Mouse (Mus musculus) stomach, postnatal 0 days (tissue): ENCODE results near the gene Usp46. TPM values are rescaled to one million over a fixed set of nuclear protein-coding genes. Genes with fewer than 3 reads are reported as not detected.

Experiments used
- ATAC-seq: fragments of 200-750 bp; cut with Nextera tagmentation; 2 replicates; pipeline ENCODE4 v1.8.0; 2017; ENCODE audit not compliant: low FRiP score, low TSS enrichment
- DNase-seq: peaks from one replicate; pipeline ENCODE4 v3.0.0-alpha.2; 2016; ENCODE audit warnings: low spot score
- H3K27ac ChIP-seq: fragments of 300-500 bp; sonication (generic); replicated peaks from 2 replicates; pipeline ENCODE4 v1.5.1; 2014; ENCODE audit warnings: mild to moderate bottlenecking, control low read depth
- H3K27me3 ChIP-seq: fragments of 300-500 bp; sonication (generic); 2 replicates; pipeline ENCODE4 v1.6.1; 2014; ENCODE audit warnings: low read length; ENCODE audit not compliant: control insufficient read depth, insufficient read depth
- H3K36me3 ChIP-seq: fragments of 300-500 bp; sonication (generic); 2 replicates; pipeline ENCODE4 v1.6.1; 2014; ENCODE audit warnings: low read length, mixed read lengths; ENCODE audit not compliant: control insufficient read depth, insufficient read depth
- H3K4me1 ChIP-seq: fragments of 300-500 bp; sonication (generic); replicated peaks from 2 replicates; pipeline ENCODE4 v1.6.1; 2014; ENCODE audit warnings: antibody characterized with exemption; ENCODE audit not compliant: control insufficient read depth, insufficient read depth
- H3K4me2 ChIP-seq: fragments of 300-500 bp; sonication (generic); replicated peaks from 2 replicates; pipeline ENCODE4 v1.6.1; 2014; ENCODE audit warnings: low read depth, mild to moderate bottlenecking, control low read depth, moderate library complexity
- H3K4me3 ChIP-seq: fragments of 300-500 bp; sonication (generic); 2 replicates; pipeline ENCODE4 v1.5.1; 2014; ENCODE audit warnings: low read depth, low read length, control low read depth
- H3K9ac ChIP-seq: fragments of 300-500 bp; sonication (generic); 2 replicates; pipeline ENCODE4 v1.6.1; 2014; ENCODE audit warnings: mild to moderate bottlenecking, low read length, control low read depth, mixed read lengths
- H3K9me3 ChIP-seq: fragments of 300-500 bp; sonication (generic); 2 replicates; pipeline ENCODE4 v1.6.1; 2016; ENCODE audit warnings: low read length; ENCODE audit not compliant: control insufficient read depth
- CTCF ChIP-seq: IDR thresholded peaks from 2 replicates; pipeline ENCODE4 v1.5.1; 2016; ENCODE audit warnings: antibody characterized with exemption, low read depth, mild to moderate bottlenecking, moderate library complexity
- EP300 ChIP-seq: optimal IDR thresholded peaks from 2 replicates; pipeline ENCODE3; 2016; ENCODE audit warnings: antibody characterized with exemption
- WGBS: fragments of 180-500 bp; shearing (Covaris S2); extraction: QIAGEN DNeasy Blood & Tissue Kit; methylation state at CpG from one replicate; pipeline ENCODE4 v1.1.7; 2014; 5-methylcytosine and 5-hydroxymethylcytosine counted together
- polyA plus RNA-seq: library from polyadenylated mRNA; unstranded; fragments of >200 nt; fragmentation: Nextera tagmentation; extraction: Ambion mirVana; gene quantifications from 2 replicates; pipeline ENCODE4 v1.2.1, GENCODE M21; 2015

Gene Usp46
- polyA plus RNA-seq, 1 experiment from 2014 or later, result 20.0 TPM

DNA sequence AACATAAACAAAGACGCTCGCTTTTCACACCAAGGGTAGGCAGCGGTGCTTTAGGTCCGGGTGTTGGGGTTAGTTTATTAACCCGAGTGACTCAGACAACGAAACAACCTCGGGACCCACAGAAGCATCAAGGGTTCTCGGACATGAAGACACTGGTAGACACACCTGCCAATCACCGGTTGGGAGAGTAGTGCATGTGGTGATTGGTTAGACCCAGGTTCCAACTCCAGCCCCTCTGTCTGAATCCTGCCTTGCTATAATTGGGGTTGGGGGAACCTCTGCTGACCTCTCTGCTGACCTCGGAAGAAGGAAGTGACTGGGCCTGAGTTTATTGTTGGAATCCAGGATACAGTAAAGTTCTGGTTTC, 29.6 kb upstream of the Usp46 start:
- Histone ChIP-seq H3K36me3 (0 out of 2 replicates have a peak, but pooled peaks cover 3% of the 10 kb centered on the region), H3K4me3 (no peak overlapping the region), H3K9me3 (no peaks in the 10 kb centered on the region), H3K27me3 (no peaks in the 10 kb centered on the region), H3K4me1 (no peaks in the 10 kb centered on the region), H3K4me2 (no peak overlapping the region), H3K9ac (no peak overlapping the region), H3K27ac (no peak overlapping the region)
- DNase-seq (no peak), ATAC-seq (no peak)
- TF ChIP-seq CTCF (no peak), EP300 (no peak)
- 53% methylated on average over 10 of the region's 10 CpGs for WGBS

DNA sequence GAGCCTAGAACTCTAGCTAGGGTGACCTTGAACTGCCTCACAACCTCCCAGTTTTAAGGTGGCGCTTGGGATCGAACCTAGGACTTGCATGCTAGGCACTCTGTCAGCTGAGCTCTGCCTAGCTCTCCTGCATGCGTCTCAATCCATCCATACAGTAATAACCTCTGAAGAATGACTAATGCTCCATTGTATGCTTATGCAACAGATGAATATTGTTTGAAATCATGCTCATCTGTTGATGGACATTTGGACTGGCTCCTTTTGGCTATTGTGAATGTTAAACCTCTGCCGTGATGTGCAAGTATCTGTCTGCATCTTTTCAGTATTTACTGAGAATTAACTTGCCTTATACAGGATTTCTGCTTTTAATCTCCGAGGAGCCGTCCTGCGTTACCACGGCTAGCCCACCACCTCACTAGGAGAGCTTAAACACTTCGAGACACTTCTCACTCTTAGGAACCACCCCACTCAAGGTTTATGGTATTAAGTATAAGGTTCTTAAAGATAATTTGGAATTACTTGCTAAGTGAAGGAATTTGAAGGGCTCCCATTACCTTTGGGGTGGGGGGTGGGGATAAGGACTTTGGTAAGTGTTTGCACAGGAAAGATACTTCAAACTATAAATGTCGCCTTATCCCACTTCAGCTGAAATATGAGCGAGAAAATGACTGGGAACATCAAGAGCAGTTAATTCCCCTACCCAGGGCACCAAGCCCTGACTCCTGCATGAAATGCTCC, 29.1 kb upstream of the Usp46 start:
- H3K36me3 ChIP-seq, result 0 out of 2 replicates have a peak, but pooled peaks cover 3% of the 10 kb centered on the region
- WGBS, result 67% methylated on average over 11 of the region's 11 CpGs
- ATAC-seq (no peak), DNase-seq (no peak)
- no peaks in the 10 kb centered on the region for H3K27me3 ChIP-seq
- H3K9me3 ChIP-seq, result no peaks in the 10 kb centered on the region
- H3K27ac ChIP-seq, result no peak overlapping the region
- H3K4me1 ChIP-seq, result no peaks in the 10 kb centered on the region
- no peak for TF ChIP-seq CTCF
- TF ChIP-seq EP300, result no peak
- H3K4me3 ChIP-seq, result no peak overlapping the region
- no peak overlapping the region for H3K4me2 ChIP-seq
- no peak overlapping the region for H3K9ac ChIP-seq

DNA sequence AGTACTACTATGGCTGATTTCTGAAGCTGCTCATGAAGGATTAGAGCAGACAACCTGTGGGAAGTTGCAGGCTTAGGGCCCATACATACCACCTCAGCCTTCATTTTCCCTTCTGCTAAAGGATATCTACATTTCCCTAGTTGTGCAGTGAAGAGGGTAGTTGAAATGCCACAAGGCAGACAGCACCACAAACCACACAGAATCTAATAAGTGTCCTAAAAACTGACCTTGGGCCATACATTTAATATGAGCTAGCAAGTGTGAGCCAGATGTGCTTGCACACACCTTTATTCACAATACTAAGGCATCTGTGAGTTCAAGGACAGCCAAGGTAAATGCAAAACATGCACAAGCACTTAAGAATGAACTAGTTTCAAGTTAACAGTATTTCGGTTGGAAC, 27.8 kb upstream of the Usp46 start:
- ATAC-seq, result no peak
- H3K4me2 ChIP-seq, result no peak overlapping the region
- TF ChIP-seq EP300, result no peak
- TF ChIP-seq CTCF, result no peak
- no peaks in the 10 kb centered on the region for H3K4me1 ChIP-seq
- H3K27me3 ChIP-seq, result no peaks in the 10 kb centered on the region
- no peak for DNase-seq
- H3K27ac ChIP-seq, result no peak overlapping the region
- H3K9me3 ChIP-seq, result no peaks in the 10 kb centered on the region
- H3K9ac ChIP-seq, result no peak overlapping the region
- 0 out of 2 replicates have a peak, but pooled peaks cover 3% of the 10 kb centered on the region for H3K36me3 ChIP-seq
- WGBS, result 96% methylated on average over 1 of the region's 1 CpGs
- no peak overlapping the region for H3K4me3 ChIP-seq

DNA sequence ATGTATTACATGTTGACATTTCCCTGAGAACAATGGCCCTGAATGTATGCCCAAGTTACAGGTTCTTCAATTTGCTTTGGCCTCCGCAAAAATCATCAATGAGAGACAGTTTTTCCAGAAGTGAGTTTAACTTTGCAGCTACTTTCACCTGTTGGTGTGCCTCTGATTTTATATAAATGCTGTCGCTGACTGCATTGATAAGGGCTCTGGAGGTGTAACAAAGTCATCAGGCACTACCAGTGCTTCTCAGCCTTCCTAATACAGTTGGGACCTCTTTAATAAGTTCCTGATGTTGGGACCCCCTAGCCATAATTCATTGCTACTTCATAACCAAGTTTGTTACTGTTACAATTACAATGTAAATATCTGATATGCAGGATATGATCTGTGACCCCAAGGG, 27.4 kb upstream of the Usp46 start:
- 79% methylated on average over 2 of the region's 2 CpGs for WGBS
- no peak for DNase-seq
- TF ChIP-seq CTCF, result no peak
- no peak for TF ChIP-seq EP300

DNA sequence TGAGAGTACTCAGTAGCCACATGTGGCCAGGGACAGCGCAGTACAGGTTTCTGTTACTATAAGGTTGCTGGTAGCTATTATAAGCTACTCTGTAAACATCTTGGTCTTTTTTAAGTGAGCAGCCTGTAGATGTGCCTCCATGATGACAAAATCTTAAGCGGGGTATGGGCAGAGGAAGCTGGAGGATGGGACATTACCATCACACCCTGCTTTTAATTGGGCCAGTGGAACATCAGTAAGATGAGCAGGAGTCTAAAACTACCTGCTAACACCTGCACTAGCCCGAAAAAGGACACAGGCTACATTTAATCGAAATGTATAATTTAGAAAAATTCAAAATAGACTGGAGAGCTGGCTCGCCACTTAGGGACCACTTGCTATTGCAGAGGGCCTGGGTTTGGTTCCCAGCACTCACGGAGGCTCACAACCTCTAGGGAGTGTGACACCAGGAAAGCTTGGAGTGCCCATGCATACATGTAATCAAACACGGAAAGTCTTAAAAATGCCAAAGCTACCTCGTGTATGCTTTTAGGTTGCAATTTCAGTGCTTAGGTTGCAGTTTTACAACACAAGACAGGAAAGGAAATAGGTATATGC, 26.7 kb upstream of the Usp46 start:
- TF ChIP-seq EP300 (no peak), CTCF (no peak)
- H3K4me3 ChIP-seq, result no peak overlapping the region
- no peaks in the 10 kb centered on the region for H3K27me3 ChIP-seq
- no peak overlapping the region; the same call in 1 of the 2 replicates for H3K4me2 ChIP-seq
- 86% methylated on average over 8 of the region's 8 CpGs for WGBS
- 0 out of 2 replicates have a peak, but pooled peaks cover 3% of the 10 kb centered on the region for H3K36me3 ChIP-seq
- H3K27ac ChIP-seq, result no peak overlapping the region
- H3K9me3 ChIP-seq, result no peaks in the 10 kb centered on the region
- H3K4me1 ChIP-seq, result no peaks in the 10 kb centered on the region
- DNase-seq, result no peak
- H3K9ac ChIP-seq, result no peak overlapping the region
- ATAC-seq, result no peak

More for the DNA sequence above, 27.4 kb upstream of the Usp46 start:
- Histone ChIP-seq H3K36me3 (0 out of 2 replicates have a peak, but pooled peaks cover 3% of the 10 kb centered on the region), H3K27me3 (no peaks in the 10 kb centered on the region), H3K27ac (no peak overlapping the region), H3K4me2 (no peak overlapping the region), H3K4me3 (no peak overlapping the region), H3K9me3 (no peaks in the 10 kb centered on the region), H3K9ac (no peak overlapping the region), H3K4me1 (no peaks in the 10 kb centered on the region)
- no peak for ATAC-seq
